Mouse (Mus musculus) liver, adult 10 weeks (tissue): ENCODE data around the gene Tbkbp1. TPM values are rescaled to one million over a fixed set of nuclear protein-coding genes. Genes with fewer than 3 reads are reported as not detected.

ENCODE experiments used
- polyA plus RNA-seq: library from polyadenylated mRNA; stranded (reverse); fragments of 350-450 nt; fragmentation: Illumina TruSeq; extraction: RNeasy Lipid Tissue Mini Kit (QIAGEN cat#74804); gene quantifications from one replicate; pipeline ENCODE4 v1.2.3, GENCODE M21; 2014; ENCODE audit warnings: low read depth, low replicate concordance

The Tbkbp1 gene
- polyA plus RNA-seq, result 0.19 TPM

GRCm38 (mm10) chr11:97151343-97151801, at the start of gene Tbkbp1:
Gene Tbkbp1, minus strand, starts transcription at chr11:97151495.

GRCm38 (mm10) chr11:97187764-97188642, 36.7 kb upstream of the Tbkbp1 start, which contains the start of gene Kpnb1:
Gene Kpnb1, minus strand, starts transcription at chr11:97187881.

GRCm38 (mm10) chr11:97114671-97115601, 36.4 kb downstream of the Tbkbp1 start, which contains the start of gene Tbx21:
Gene Tbx21, minus strand, starts transcription at chr11:97115331.

Other genes starting within 250 kb of the Tbkbp1 start
- 31.6 TPM for gene Cdk5rap3, start 235.0 kb downstream of the Tbkbp1 start, polyA plus RNA-seq
- 0.58 TPM for gene Prr15l, start 223.4 kb downstream of the Tbkbp1 start, polyA plus RNA-seq
- gene Pnpo, start 207.5 kb downstream of the Tbkbp1 start, polyA plus RNA-seq, result 54.7 TPM
- 1.2 TPM for gene Sp2, start 168.5 kb downstream of the Tbkbp1 start, polyA plus RNA-seq
- not detected for gene Sp6, start 138.1 kb downstream of the Tbkbp1 start, polyA plus RNA-seq
- 0.69 TPM for gene Scrn2, start 121.6 kb downstream of the Tbkbp1 start, polyA plus RNA-seq
- gene Lrrc46, start 110.1 kb downstream of the Tbkbp1 start, polyA plus RNA-seq, result 0.58 TPM
- gene Mrpl10, start 109.9 kb downstream of the Tbkbp1 start, polyA plus RNA-seq, result 15.7 TPM
- gene Osbpl7, start 100.9 kb downstream of the Tbkbp1 start, polyA plus RNA-seq, result 0.16 TPM
- gene Tbx21, start 36.2 kb downstream of the Tbkbp1 start, polyA plus RNA-seq, result not detected
- gene Kpnb1, start 36.4 kb upstream of the Tbkbp1 start, polyA plus RNA-seq, result 53.4 TPM
- 24.6 TPM for gene Npepps, start 129.1 kb upstream of the Tbkbp1 start, polyA plus RNA-seq
- 24.0 TPM for gene Mrpl45, start 164.2 kb upstream of the Tbkbp1 start, polyA plus RNA-seq
- gene Gpr179, start 200.6 kb upstream of the Tbkbp1 start, polyA plus RNA-seq, result not detected
- 3.8 TPM for gene Socs7, start 211.1 kb upstream of the Tbkbp1 start, polyA plus RNA-seq